Mouse (Mus musculus): ENCODE measurements around the gene Ifnab. TPM values are rescaled to one million over a fixed set of nuclear protein-coding genes. Genes with fewer than 3 reads are reported as not detected.
A peak's percentile ranks its signal among the peaks of the same experiment; 100 is the strongest.

Gene Ifnab
- total RNA-seq, 1 experiment from 2014 or later: not detected

DNA sequence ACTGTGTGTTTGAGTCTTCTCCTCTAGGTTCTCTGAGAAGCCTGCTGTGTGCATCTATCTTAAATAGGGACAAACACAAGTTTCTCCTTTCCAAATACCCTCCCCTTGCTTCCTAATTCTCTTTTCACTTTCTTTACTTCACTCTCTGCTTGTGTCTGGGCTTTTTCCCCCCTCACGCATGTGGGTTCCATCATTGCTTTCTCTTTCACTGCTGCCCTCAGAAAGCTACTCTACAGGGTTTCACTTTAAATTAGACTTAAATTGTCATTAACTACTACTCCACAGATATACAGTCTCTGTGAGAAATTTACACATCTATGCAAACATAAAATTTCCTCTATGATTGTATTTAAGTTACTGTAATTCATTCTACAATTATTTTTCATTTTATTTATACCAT is 7.3 kb downstream of the Ifnab start, which contains the start of gene Ifna2:
Ifna2 (minus strand) TSS at position 101 of the 400 bp plus-strand sequence.
- ATAC-seq (replicated peaks; ENCODE audit: insufficient number of reproducible peaks, low FRiP score, low TSS enrichment, poor library complexity, severe bottlenecking): no peak

DNA sequence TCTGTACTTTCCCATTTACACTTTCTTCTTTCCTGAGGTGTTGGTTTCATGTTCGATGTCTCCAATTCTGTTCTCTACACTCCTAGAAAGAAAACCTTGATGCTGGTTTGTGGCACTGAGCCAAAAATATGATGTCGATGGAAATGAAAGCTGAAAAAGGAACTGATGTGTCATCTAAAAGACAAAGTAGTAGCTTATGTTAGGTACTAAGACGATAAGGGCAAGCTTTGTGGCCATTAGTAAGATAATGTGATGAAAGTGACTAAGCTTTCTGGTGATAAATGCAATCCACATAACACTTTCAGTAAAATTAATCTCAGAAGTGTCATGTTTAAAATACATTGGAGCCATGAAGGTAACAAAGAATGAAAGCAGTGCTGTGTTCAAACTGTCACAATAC is 9.8 kb downstream of the Ifnab start:
- no peak for ATAC-seq (replicated peaks; ENCODE audit: insufficient number of reproducible peaks, low FRiP score, low TSS enrichment, poor library complexity, severe bottlenecking)

DNA sequence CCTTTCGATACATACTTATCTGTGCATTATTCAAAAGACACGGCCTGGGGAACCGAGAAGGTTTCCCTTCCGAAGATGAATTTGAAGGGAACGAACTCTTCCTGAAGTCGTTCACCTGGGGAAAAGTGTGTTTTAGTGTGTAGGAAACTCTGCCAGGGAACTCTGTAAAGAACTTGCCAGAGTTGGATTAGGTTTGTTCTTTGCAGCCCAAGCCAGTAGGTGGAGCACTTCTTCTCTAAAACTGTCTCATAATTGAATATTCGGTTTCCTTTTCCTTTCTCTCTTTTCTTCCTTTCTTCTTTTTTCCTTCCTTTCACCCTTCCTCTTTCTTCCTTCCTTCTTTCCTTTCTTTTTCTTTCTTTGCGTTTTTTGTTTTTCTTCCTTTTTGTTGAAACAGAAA is 10.8 kb downstream of the Ifnab start:
- ATAC-seq (replicated peaks; ENCODE audit: insufficient number of reproducible peaks, low FRiP score, low TSS enrichment, poor library complexity, severe bottlenecking): no peak

DNA sequence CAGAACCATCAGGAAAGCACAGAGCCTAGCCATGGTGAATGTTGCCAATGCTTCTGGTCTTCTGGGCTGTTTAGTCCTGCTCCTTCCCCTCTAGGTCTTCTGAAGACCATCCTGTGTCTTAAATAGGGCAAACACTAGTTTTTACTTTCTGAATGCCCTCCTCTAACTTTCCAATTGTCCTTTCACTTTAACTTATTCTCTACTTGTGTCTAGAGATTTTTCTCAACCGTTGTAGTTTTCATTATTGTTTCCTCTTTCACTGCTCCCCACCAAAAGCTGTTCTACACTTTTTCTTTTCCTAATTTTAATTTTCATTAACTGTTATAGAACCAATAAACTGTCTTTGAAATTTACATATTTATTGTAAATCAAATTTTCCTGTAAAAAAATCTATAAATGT is 14.3 kb downstream of the Ifnab start, which contains the start of gene Ifna16:
Ifna16 (minus strand) TSS at position 101 of the 400 bp plus-strand sequence.
- ATAC-seq (replicated peaks; ENCODE audit: insufficient number of reproducible peaks, low FRiP score, low TSS enrichment, poor library complexity, severe bottlenecking): no peak

DNA sequence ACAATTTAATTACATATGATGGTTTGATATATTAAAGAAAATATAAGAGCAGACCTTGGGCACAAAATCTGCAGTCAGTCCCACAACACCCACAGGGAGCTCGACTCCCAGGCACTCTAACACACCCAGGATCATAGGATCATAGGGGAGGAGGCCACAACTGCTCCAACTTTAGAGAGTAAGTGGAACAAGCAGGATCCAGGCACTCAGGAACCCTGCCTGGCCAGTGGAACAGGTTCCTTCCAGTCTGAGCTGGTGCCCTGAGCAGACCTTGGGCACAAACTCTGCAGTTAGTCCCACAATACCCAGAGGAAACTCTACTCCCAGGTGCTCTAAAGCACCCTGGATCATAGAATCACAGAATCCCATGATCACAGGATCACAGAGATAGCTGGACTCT is 35.7 kb downstream of the Ifnab start:
- no peak for ATAC-seq (replicated peaks; ENCODE audit: insufficient number of reproducible peaks, low FRiP score, low TSS enrichment, poor library complexity, severe bottlenecking)

DNA sequence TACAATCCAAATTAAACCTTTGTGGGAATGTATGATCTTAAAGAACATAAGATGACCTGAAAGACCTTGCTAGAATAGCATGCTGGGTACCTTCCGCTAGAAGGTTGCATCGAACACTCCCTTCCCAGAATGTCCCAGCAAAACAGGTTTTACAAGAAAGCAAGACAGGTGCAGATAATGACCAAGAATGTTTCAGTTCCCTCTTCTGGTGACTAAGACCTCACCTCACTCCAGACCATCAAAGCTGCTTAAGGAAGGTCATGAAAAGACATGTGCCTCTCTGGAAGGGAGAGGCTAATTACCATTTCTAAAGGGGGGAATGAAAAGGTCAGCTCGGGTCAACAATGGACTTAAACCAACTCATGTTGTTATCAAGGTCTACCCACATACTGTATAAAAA is 37.5 kb downstream of the Ifnab start:
- ATAC-seq (replicated peaks; ENCODE audit: insufficient number of reproducible peaks, low FRiP score, low TSS enrichment, poor library complexity, severe bottlenecking): no peak

DNA sequence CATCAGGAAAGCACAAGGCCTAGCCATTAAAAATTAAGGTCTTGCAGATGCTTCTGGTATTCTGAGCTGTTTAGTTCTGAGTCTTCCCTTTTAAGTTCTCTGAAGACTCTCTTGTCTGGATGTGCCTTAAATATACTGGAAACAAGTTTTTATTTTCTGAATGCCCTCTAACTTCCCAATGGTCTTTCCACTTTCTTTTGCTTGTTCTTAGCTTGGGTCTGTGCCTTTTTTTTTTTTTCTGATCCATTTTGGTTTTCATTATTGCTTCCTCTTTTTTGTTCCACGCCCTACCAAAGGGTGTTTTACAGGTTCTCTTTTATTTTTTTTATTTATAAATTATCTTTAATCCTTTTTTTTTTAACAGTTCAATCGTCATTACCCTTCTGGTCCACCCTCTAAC is 46.8 kb downstream of the Ifnab start, which contains the start of gene Ifna13:
Ifna13 (minus strand) TSS at position 101 of the 400 bp plus-strand sequence.
- ATAC-seq (replicated peaks; ENCODE audit: insufficient number of reproducible peaks, low FRiP score, low TSS enrichment, poor library complexity, severe bottlenecking): no peak

DNA sequence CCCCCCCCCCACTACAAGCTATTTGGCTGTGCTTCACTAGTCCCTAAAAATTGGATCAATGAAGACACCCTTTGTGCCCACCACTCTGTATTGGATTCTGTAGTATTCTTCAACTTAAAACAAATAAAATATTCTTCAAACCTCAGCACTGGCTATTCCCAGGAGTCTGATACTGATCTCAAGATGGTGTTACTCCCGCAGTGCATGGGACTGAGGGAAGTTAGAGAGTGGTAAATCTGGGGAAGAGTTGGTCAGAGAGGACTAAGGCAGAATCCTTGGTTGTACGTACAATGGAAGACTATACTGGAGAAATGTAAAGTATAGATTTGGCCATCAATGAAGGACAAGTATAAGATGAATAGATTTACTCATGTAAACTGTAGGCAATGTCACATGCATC is 48.6 kb downstream of the Ifnab start:
- no peak for ATAC-seq (replicated peaks; ENCODE audit: insufficient number of reproducible peaks, low FRiP score, low TSS enrichment, poor library complexity, severe bottlenecking)

DNA sequence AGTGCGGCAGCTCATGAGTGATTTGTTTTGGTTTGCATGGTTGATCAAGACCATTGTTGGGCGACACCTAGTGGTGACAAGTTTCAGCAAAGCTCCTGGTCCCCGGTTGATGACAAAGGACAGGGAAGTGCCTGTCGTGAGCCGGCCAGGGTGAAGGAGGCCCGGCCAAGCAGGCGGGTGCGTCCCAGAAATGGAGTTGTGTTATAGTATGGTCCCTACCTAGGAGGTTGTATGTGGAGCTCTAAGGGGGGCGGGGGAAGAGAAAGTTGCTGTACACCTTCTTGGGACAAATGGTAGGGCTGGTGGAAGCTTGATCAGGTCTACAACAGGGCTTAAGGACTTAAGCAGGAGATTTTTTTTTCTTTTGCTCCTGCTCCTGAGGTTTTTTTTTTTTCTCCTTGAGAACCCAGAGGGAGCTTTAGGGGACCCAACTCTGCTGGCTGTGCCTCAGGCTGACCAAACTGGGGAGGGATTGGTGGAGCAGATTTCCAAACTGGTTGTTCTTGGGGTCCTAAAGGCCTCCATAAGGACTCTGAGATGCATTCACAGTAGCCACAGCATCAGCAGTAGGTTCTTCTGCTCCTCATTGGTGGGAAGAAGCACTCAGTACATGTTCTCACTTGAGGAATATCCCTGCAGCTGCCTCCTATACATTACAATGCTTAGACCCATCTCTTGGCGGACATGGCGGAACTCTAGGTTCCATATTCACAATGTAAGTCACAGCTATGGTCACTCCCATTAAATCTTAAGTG is 49.9 kb downstream of the Ifnab start:
- ATAC-seq (replicated peaks; ENCODE audit: insufficient number of reproducible peaks, low FRiP score, low TSS enrichment, poor library complexity, severe bottlenecking): peak; percentile 100

DNA sequence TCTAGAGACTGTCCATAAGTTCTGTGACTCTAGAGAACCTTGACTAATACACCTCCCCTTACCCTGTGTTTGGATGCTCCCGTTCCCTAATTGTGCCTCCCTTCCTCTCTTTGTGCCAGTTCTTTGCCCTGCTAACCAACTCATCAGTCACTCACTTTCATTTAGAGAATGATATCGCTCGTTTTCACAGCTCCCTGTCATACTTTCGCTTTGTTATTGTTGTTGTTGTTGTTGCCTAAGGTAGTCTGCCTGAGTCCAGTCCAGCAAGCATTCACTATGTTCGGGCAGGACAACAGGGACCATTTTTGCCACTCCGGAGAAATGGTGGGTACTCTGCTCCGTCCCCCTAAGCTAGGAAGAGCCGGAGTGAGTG is 50.5 kb downstream of the Ifnab start:
- ATAC-seq (replicated peaks; ENCODE audit: insufficient number of reproducible peaks, low FRiP score, low TSS enrichment, poor library complexity, severe bottlenecking): no peak

Other genes starting within 250 kb of the Ifnab start
- not detected in 3 replicates for gene Ifnb1, start 168.6 kb downstream of the Ifnab start, total RNA-seq (2017)
- gene Ifna15, start 133.1 kb downstream of the Ifnab start, total RNA-seq (2017): not detected in 3 replicates
- gene Ifna14, start 119.6 kb downstream of the Ifnab start, total RNA-seq (2017): not detected in 3 replicates
- gene Ifna9, start 99.0 kb downstream of the Ifnab start, total RNA-seq (2017): not detected in 3 replicates
- not detected in 3 replicates for gene Ifna12, start 88.0 kb downstream of the Ifnab start, total RNA-seq (2017)
- gene C87499, start 56.9 kb downstream of the Ifnab start, total RNA-seq (2017): not detected in 3 replicates
- not detected in 3 replicates for gene Ifna13, start 46.9 kb downstream of the Ifnab start, total RNA-seq (2017)
- gene Ifna16, start 14.4 kb downstream of the Ifnab start, total RNA-seq (2017): not detected in 3 replicates
- not detected in 3 replicates for gene Ifna2, start 7.4 kb downstream of the Ifnab start, total RNA-seq (2017)
- gene Gm26566, start 30.4 kb upstream of the Ifnab start, total RNA-seq (2017): 0.49 to 2.0 TPM in 2 of 3 replicates, not detected in the other
- 43.5 to 56.6 TPM (median 49.0 TPM) in 3 replicates for gene Klhl9, start 31.1 kb upstream of the Ifnab start, total RNA-seq (2017)
- not detected in 3 replicates for gene Gm13271, start 63.5 kb upstream of the Ifnab start, total RNA-seq (2017)
- gene Gm13283, start 68.8 kb upstream of the Ifnab start, total RNA-seq (2017): not detected in 3 replicates
- not detected in 3 replicates for gene Gm13290, start 82.5 kb upstream of the Ifnab start, total RNA-seq (2017)
- gene Gm13289, start 85.6 kb upstream of the Ifnab start, total RNA-seq (2017): not detected in 3 replicates
- not detected in 3 replicates for gene Gm13272, start 88.5 kb upstream of the Ifnab start, total RNA-seq (2017)
- not detected in 3 replicates for gene Ifnz, start 90.8 kb upstream of the Ifnab start, total RNA-seq (2017)
- not detected in 3 replicates for gene Gm13276, start 94.3 kb upstream of the Ifnab start, total RNA-seq (2017)
- not detected in 3 replicates for gene Gm13277, start 97.3 kb upstream of the Ifnab start, total RNA-seq (2017)
- not detected in 3 replicates for gene Gm13278, start 100.2 kb upstream of the Ifnab start, total RNA-seq (2017)
- not detected in 3 replicates for gene Gm13275, start 103.1 kb upstream of the Ifnab start, total RNA-seq (2017)
- not detected in 3 replicates for gene Gm13279, start 106.0 kb upstream of the Ifnab start, total RNA-seq (2017)
- gene Gm13285, start 108.3 kb upstream of the Ifnab start, total RNA-seq (2017): not detected in 3 replicates
- not detected in 3 replicates for gene Gm13287, start 111.9 kb upstream of the Ifnab start, total RNA-seq (2017)
- gene Gm13288, start 114.2 kb upstream of the Ifnab start, total RNA-seq (2017): 0.29 TPM in 1 of 3 replicates, not detected in the others
- gene Ifna7, start 124.9 kb upstream of the Ifnab start, total RNA-seq (2017): not detected in 3 replicates
- gene Ifna11, start 128.6 kb upstream of the Ifnab start, total RNA-seq (2017): not detected in 3 replicates
- not detected in 3 replicates for gene Ifna6, start 136.1 kb upstream of the Ifnab start, total RNA-seq (2017)
- not detected in 3 replicates for gene Ifna5, start 144.2 kb upstream of the Ifnab start, total RNA-seq (2017)
- not detected in 3 replicates for gene Ifna4, start 150.5 kb upstream of the Ifnab start, total RNA-seq (2017)
- not detected in 3 replicates for gene Ifna1, start 158.7 kb upstream of the Ifnab start, total RNA-seq (2017)
- gene Ifne, start 188.8 kb upstream of the Ifnab start, total RNA-seq (2017): not detected in 3 replicates

Data from monocyte, adult 5-6 weeks (primary cell).